Mouse (Mus musculus): Measurements from ENCODE around the gene Sox5. TPM values are rescaled to one million over a fixed set of nuclear protein-coding genes. Genes with fewer than 3 reads are reported as not detected.

The Sox5 gene
- total RNA-seq, 4 experiments from 2014 or later: 46.1 to 57.5 (median 51.3) TPM

GRCm38 (mm10) chr6:144772985-144773384 lies 8.8 kb downstream of the Sox5 start:
- no peak for DNase-seq (ENCODE audit: low spot score in 2 of 2)

DNA sequence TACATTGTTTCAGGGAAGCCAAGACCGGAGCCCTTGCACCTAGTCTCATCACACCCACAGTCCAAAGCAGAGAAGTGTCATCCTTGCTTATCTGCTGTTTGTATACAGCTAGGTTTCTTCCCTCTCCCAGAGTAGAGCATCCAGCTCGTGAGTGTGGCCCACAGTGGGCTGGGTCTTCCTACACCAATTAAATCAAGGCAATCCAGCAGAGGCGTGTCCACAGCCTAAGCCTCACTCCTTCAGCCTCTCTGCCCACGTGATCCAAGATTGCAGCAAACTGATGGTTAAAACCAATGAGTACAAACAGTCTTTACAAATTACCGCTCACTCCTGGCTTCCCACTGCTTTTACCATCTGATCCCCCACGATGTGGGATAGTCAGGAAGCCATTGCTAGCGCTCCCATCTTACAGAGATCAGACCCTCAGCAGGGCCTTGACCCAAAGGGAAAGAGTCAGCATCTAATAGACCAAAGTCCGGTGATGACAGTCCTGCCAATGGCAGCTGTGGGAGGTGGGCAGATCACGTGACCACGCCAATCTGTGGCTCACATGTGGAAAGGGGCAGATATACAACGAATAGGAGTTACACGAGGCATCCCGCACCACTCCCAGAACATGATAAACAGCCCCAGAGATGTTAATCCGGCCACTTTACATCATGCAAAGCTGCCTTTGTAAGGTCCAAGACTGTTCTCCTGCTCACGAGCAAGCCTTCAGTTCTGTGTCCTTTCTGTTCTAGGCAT lies 9.4 kb downstream of the Sox5 start:
- no peak for DNase-seq (ENCODE audit: low spot score in 2 of 2)

- no peak for DNase-seq (ENCODE audit: low spot score in 2 of 2)
Measured at GRCm38 (mm10) chr6:144769060-144769459, 12.7 kb downstream of the Sox5 start.

GRCm38 (mm10) chr6:144761902-144762301 lies 19.9 kb downstream of the Sox5 start:
- DNase-seq (ENCODE audit: low spot score in 2 of 2): no peak

DNA sequence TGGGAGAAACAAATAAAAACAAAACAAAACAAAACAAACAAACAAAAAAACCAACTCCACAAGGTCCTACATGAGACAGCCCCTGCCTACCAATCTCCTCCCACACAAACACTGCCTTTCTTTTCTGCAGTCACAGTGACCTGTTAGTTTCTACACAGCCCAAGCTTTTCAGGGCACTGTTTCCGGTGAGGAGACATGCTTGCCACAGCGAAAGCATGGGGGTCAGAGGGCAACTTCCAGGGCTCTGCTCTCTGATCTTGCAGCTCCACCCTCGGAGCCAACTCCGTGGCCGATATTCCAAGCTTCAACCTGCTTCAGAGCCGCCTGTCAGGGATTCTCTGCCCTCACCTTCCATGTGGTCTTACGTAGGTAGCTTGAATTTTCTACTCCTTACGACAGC lies 22.6 kb downstream of the Sox5 start:
- DNase-seq (ENCODE audit: low spot score in 2 of 2): no peak

- DNase-seq (ENCODE audit: low spot score in 2 of 2): no peak
Measured at GRCm38 (mm10) chr6:144757414-144757813, 24.4 kb downstream of the Sox5 start.

DNA sequence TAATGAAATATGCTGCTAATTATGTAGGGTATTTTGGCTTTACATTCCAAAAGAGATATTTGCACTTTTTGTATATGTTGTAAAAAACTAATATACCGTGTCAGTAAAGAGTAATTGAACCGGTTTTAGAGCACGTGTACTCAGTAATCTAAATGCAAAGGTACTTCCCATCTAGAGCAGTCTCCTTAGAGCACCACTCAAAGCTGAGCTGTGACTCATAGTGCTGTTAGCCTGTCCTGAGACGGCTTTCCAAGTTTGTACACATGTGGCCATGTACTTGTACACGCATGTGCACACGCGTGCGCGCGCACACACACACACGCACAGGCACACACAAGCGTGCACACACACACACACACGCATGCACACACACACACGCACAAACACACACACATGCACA lies 25.3 kb downstream of the Sox5 start:
- DNase-seq (ENCODE audit: low spot score in 2 of 2): no peak

- no peak for DNase-seq (ENCODE audit: low spot score in 2 of 2)
Measured at GRCm38 (mm10) chr6:144755304-144755703, 26.5 kb downstream of the Sox5 start.

- DNase-seq (ENCODE audit: low spot score in 2 of 2): no peak
Measured at GRCm38 (mm10) chr6:144754366-144754765, 27.4 kb downstream of the Sox5 start.

DNA sequence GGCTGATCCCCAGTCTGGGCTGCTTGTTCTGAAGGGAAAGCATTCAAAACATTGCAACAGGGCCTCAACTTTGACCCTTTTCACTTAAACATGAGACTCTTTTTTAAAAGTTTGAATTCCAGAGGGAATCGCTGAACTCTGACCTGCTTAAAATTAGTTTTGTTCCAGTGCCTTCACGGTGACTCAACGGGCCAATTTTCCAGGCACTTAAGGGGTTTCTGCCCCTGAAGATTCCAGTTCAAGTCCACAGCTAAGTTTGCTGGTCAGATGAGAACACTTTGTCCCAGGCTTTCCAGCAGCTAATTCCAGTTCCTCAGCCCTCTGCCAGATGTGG lies 27.8 kb downstream of the Sox5 start:
- no peak for DNase-seq (ENCODE audit: low spot score in 2 of 2)

GRCm38 (mm10) chr6:144753225-144753962 lies 28.4 kb downstream of the Sox5 start:
- peak in 1 of 2 experiments; percentile 13 for DNase-seq (ENCODE audit: low spot score in 2 of 2)

DNA sequence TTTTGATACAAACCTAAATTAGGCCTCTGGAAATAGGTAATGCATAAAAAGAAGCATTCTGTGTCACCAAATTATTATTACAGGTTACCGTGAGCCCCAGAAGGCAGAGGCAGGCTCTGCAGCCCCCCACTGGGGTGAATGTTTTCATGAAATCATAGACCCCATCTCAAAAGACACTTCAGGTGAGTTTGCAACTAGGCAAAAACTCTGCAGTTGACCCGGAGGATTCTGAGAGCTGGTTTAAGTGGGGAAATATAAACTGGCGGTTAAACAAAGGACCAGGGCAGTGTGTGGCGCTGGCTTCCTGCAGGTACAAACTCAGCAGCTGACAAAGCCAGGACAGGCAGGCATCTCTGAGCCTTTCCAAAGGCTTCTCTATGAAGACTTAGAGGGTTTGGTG lies 30.2 kb downstream of the Sox5 start:
- no peak for DNase-seq (ENCODE audit: low spot score in 2 of 2)

- DNase-seq (ENCODE audit: low spot score in 2 of 2): no peak
Measured at GRCm38 (mm10) chr6:144750197-144750596, 31.6 kb downstream of the Sox5 start.

DNA sequence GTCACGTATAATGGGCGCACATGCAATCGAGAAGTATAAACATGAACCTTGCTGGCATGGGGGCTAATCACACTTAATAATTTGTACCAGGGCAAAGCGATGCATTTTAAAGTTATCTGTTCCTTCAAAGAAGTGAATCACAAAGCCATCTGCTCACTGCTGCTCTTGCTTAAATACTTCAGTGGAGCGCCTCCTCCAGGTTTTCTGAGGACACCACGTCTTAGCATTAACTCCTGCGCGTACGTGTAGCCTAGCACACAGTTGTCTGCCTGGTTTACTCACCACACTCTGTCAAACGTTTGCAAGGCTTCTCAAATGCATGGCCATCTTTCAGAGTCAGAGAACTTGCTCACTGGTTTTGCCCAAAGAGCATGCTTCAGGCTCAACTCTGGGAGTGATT lies 35.3 kb downstream of the Sox5 start:
- peak in 1 of 2 experiments; percentile 15 for DNase-seq (ENCODE audit: low spot score in 2 of 2)

- no peak for DNase-seq (ENCODE audit: low spot score in 2 of 2)
Measured at GRCm38 (mm10) chr6:144742559-144742958, 39.2 kb downstream of the Sox5 start.

GRCm38 (mm10) chr6:144741080-144741655 lies 40.6 kb downstream of the Sox5 start:
- no peak for DNase-seq (ENCODE audit: low spot score in 2 of 2)

GRCm38 (mm10) chr6:144740343-144740742 lies 41.4 kb downstream of the Sox5 start:
- DNase-seq (ENCODE audit: low spot score in 2 of 2): no peak

DNA sequence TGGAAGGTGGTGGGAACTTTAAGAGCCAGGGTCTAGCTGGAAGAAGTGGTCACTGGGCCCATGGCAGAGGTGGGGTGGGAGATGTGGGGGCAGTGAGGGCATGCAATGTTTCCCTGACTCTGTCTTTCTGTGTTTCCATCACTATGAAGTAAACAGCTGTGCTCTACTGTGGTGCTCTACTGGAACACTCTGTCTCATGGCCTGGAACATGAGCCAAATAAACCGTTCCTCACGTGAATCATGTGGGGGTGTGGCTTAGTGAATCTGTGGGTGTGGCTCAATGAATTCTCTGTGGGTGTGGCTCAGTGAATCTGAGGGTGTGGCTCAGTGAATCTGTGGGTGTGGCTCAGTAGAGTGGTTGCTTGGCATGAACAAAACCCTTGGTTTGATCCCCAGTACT lies 42.0 kb downstream of the Sox5 start:
- DNase-seq (ENCODE audit: low spot score in 2 of 2): no peak

DNA sequence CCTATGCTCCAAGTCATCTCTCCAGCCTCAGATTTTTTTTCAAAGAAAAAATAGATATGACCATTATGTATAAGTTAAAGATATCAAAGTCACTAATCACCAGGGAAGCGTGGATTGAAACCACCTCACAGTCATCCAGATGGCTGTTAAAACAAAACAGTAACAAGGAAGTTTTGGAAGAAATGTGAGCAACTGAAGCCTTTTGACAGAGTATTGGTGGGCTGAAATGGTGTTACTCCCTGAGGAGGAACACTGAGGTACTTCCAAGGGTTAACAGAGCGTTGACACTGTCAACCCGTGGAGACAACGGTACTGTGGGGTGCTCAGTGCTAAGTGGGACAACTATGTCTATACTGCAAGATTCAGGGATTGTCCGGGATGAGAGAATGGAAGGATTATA lies 44.0 kb downstream of the Sox5 start:
- DNase-seq (ENCODE audit: low spot score in 2 of 2): no peak

GRCm38 (mm10) chr6:144731251-144731970 lies 50.4 kb downstream of the Sox5 start:
- DNase-seq (ENCODE audit: low spot score in 2 of 2): no peak

- DNase-seq (ENCODE audit: low spot score in 2 of 2): no peak
Measured at GRCm38 (mm10) chr6:144723530-144724144, 58.1 kb downstream of the Sox5 start.

DNA sequence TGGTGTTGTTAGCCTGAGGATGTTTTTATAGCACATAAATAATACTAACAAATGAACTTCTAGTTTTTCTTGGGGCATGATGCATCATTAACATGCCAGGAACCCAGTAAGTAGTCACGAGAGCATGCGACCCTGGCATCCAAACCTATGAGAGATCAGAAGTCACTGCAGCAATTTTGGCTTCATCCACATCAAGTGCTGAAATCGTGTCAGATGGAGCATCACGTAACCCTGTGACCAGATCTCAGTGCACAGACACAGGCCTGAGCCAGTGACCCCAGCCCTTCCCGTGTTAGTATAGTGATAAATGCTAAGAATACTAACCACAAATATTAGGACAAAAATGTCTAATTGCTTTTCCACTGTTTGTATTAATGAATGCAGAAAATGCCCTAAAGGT lies 58.8 kb downstream of the Sox5 start:
- no peak for DNase-seq (ENCODE audit: low spot score in 2 of 2)
